Mouse (Mus musculus): ENCODE results near the gene Cox17. TPM values are rescaled to one million over a fixed set of nuclear protein-coding genes. Genes with fewer than 3 reads are reported as not detected.

The Cox17 gene
- total RNA-seq, 2 experiments from 2014 or later: 176 to 177 TPM

DNA sequence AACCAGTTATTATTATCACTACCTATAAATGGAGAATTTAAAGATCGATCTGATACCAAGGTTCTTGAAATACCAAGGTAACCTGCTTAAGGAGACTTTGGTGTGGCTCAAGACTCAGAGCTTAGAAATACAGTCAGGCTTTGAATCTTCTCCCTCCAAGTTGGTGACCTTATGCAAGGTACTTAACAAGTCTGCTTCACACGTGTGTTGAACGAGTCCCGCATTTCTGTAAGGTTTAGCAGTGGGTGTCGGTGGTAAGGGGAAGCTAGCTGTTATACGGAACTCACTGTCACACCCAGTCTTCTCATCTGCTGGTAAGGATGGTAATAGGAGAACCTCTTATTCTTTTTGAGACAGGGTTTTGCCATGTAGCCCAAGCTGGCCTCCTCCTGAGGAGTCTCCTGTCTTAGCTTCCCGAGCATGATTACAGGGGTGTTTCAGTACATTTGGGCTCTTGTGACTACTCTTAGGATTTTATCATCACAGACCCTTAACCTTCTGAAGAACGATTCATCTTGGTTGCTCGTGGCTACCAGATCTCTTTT is 1.5 kb downstream of the Cox17 start:
- no peak for DNase-seq (ENCODE audit: low spot score)

DNA sequence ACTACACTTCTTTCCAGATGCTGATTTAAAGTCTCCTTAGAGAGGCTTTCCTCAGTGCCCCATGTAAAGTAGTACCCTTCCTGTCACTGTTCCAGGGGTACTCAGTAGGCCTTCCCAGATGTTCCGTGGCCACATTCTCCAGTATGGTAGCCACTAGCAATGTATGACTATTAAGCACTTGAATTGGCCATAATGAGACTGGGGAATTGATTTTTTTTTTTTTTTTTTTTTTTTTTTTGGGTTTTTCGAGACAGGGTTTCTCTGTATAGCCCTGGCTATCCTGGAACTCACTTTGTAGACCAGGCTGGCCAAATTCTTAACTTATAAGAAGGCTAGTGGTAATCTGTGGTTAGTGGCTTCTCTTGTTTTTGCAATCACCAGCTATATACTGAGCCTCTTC is 3.1 kb downstream of the Cox17 start:
- DNase-seq (ENCODE audit: low spot score): no peak

DNA sequence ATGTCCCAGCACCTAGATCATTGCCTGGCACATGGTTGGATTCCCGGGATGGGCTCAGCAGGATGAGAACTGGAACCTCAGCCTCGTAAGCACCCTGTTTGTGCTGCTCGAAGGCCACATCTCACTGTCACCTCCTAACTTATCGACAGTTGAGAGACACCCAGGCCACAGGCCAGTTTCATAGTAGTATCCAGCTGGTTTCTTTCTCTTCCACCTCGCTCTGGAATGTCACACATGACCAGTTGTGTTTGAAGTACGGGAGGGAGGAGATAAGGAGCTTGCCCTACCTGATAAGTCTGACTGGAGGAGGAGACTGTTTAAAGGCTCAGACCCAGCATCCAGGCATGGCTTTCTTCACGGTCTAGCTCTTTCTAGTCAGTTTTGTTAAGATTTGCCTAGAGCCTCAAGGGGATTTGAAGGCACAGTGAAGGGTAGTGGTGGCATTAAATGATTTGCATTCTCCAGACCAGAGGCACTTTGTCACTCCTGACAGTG is 3.6 kb downstream of the Cox17 start:
- no peak for DNase-seq (ENCODE audit: low spot score)

DNA sequence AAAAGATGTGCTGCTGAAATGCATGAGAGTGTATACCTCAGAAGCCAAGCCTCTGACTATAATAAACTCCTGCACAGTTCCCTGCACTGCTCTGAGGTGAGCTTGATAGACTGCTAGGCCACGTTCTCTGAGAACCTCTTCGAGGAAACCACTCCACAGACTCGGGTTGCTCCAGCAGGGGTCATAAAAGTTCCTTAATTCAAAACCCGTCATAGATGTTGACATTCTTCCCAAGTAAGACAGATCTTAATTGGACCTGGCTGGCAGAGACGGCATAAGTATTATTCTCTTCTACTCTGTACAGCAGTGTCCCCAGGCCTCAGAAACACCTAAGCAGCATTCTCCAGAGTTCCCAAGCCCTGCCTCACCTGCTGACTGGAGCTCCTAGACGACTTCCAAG is 4.1 kb downstream of the Cox17 start:
- DNase-seq (ENCODE audit: low spot score): no peak

DNA sequence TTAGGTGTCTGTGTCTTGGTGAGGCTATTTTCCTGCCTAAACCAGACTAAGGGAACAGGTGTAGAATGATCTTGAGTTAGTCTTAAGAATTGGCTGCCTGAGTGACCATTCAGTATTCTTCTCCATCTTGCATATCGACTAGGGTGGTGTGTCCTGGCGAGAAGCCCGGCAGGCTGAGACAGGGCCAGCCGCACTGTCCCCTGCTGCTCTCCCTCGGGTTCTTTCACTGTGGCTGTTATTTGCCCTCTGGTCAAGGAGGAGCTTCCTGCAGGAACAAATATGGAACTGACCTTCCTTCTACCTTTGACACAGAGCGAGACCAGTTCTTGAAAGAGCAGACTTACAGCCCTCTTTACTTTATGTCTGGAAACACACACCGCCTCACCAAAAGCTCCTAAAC is 5.2 kb downstream of the Cox17 start:
- DNase-seq (ENCODE audit: low spot score): no peak

DNA sequence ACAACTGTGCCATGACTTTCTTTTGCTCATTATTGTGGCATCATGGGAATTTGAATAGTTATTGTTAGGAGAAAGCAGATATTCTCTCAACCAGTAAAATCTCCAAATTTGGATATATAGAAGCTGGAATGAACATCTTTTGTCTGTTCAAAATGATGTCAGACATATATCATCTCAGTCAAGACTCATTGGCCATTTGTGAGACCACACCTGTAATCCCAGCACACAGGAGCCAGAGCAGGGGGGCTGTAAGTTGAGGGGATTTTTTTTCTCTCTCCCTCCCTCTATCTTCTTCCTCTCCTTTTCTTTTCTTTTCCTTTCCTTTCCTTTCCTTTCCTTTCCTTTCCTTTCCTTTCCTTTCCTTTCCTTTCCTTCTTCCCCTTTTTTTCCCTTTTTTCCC is 6.1 kb downstream of the Cox17 start:
- no peak for DNase-seq (ENCODE audit: low spot score)

DNA sequence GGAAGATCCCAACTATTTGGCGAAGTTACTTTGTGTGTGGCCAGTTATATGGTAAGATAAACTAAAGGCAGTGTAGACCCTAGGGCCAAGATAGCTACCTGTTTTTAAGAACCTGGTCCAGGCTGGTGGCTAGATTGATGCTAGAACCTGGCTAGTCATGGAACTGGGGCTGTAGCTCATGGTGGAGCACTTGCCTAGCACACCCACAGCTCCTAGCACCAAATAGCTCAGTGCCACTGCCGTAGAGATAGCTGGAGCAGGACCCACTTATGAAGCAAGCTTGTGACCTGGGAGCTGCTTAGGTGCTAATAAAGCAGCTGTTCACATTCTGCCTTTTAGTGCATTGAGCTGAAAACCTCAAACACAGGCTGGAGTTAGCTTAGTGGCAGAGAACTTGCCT is 6.9 kb downstream of the Cox17 start:
- no peak for DNase-seq (ENCODE audit: low spot score)

DNA sequence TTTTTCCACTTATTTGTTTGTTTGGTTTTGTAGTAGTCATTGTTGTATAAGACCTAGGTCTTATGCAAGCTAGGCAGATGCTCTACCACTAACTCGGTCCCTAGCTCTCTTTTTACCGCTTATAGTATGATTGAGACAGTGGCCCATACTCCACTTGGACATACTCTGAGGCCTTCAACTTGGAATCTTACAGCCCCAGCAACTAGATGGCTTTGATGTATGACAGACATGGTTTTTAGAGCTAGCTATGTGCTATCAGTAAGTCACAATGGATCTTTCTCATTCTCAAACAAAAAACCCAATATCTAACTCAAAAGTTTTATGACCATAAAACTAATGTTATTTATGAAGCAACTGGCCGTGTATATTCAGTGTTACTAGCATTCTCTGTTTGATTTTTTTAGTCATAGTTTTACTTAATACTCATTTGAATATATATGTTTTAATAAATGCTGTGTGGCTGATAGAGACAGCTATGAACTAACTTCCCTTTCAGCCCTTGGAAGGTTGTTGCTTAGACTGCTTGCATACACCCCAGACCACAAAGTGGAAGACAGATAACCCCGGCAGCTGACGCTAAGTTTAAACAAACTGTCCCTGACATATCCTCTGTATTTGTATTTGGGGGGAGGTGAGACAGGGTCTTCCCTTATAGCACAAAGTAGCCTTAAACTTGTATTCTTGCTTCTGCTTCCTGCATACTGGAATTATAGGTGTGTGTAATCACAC is 7.6 kb downstream of the Cox17 start:
- no peak for DNase-seq (ENCODE audit: low spot score)

DNA sequence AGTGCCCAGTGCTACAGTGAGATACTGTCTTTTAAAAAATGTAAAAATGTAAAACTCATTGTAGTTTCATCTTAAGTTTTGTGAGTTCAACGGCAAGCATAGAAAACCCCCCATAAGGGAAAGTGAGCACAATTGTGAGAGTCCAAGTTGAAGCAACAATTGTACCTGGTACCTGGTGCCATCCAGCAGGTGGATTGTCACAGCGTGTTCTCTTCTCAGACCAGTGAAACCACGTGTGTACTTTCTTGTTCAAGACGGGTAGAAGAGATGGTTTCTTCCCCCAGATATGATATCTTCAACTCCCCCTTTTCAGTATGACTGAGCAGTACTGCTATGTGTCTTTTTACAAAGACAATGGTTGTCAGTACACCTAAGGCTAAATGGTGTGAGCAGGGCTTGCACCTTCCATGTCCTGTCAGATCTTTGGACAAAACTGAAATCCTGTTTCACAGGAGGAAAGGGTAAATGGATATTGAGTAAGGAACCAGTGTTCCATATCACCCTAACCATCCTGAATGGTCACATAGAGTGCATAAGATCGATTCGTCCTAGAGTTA is 11.5 kb downstream of the Cox17 start:
- DNase-seq (ENCODE audit: low spot score): no peak

DNA sequence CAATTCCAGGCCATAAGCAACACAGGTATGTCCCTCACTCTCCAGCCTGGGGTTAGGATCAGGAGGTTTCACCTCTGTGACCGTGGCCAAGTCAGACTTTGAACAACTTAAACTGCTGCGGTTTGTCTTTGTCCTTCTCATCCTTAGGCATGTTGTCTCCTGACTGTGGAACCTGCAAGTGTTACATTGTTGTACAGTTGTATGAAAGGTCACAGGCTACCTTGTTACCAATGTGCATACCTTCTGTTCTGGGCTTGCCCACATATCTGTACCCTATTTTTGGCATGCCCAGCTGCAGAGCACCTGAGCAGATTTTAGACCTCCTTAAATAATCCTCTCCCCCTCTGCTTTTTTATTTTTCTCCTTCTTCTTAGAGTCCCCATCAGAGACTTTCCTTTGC is 12.4 kb downstream of the Cox17 start:
- no peak for DNase-seq (ENCODE audit: low spot score)

DNA sequence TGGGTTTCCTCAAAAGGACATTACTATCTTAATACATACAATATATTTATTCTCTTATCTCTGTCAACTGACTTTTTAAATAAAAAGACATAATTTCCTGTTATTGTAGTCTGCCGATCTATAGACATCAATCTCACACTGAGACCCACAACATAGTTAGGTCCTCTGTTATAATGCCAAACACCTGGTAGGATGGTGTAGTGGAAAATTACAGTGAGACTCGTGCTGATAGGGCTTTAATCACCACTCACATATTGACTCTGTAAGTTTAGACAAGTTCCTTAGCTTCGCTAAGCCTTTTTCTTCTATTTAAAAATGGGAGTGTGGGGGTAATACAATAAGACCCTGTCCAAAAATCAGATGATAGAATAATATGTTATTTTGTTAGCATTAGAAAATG is 13.1 kb downstream of the Cox17 start:
- no peak for DNase-seq (ENCODE audit: low spot score)

DNA sequence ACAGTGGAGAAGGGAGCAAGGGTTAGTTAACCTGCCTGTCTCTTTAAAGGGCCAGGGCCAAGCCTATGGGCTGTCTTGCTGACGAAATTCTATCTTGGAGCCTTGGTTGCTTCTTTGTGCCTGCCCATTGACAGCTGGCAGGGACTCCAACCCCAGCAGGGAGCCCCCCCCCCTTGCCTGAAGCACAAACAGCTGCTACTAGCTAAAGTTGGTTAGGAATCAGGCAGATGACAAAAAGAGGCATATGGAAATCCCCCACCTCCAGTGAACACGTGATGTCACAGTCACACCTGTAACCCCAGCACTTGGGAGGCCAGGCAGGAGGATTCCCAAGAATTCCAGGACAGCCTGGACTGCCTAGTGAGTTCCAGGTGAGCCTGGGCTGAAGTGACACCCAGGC is 13.5 kb downstream of the Cox17 start:
- no peak for DNase-seq (ENCODE audit: low spot score)

DNA sequence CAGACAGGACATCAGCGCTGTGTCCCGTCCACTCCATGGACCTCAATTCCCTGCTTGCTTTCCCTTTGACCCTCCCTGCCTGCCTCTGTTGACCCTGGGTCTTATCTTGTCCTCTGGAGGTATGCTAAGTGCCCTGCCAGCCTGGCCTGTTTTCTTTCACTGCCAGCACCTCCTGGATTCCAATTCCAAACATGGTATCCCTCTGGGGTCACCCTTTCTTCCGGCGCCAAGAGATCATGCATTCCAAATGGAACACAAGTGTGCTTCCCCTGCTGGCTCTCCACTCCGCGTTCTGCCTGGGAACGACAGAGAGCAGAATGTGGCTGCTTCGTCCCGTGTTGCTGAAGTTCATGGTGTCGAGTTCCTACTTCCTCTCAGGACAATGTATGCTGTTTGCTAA is 15.1 kb downstream of the Cox17 start, which contains the start of gene Popdc2:
Gene Popdc2 (plus strand): TSS at position 277 of the 400 bp plus-strand sequence.
- DNase-seq (ENCODE audit: low spot score): peak; percentile 61

DNA sequence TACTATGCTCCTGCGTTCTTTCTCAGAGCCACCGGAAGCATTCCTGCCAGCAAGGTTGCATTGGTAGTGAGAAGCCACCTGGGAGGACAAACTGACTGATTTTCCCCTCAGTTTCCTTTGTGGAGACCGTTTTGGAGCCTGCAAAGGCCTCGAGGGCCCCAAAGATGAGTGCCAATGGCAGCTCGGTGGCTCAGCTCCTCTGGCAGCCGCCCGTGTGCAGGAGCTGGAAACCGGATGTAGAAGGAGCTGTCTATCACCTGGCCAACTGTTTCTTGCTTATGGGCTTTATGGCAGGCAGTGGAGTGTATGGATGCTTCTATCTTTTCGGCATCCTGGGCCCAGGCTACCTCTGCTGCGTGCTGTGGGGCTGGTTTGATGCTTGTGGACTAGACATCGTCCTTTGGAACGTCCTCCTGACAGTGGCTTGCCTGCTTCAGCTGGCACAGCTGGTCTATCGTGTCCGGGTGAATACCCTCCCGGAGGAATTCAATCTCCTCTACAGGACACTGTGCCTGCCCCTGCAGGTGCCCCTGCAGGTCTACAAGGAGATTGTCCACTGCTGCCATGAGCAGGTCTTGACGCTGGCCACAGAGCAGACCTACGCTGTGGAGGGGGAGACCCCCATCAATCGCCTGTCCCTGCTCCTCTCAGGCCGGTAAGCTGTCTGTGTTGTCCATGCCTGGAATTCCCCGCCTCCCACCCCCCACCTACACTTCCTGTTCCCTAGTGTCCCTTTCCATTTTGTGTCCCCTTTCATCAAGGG is 15.9 kb downstream of the Cox17 start:
- DNase-seq (ENCODE audit: low spot score): no peak

DNA sequence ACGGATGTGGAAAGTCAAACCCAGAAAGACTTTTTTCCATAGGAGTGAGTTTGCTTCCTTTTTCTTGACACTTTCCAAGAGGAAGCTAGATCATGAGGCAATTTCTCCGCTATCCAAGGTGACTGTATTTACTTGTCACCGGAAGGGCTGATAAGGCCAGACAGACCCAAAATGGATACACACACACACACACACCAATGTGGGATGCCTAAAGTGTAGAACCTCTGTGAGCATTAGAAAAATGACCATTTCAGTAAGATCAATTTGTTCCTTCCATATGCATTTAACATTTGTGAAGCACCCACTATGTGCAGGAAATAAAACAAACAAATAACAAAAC is 16.4 kb downstream of the Cox17 start:
- no peak for DNase-seq (ENCODE audit: low spot score)

DNA sequence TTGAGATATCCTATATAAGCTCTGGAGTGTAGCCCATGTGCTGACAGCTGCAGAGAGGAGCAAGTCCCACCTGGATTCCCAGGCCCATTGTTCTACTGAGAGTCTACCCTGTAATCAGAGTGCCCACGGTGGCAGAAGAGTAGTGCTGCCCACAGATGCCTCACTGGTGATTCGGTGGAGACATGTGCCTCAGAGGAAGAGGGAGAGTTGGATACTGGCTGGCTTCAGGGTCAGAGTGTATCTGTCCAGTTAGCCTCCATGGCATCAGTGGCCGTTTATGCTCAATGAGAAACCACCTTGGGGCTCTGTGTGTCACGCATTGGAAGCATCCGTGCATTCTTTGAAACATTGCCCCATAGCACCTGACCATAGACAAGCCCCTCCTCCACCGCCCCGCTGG is 16.9 kb downstream of the Cox17 start:
- DNase-seq (ENCODE audit: low spot score): no peak

DNA sequence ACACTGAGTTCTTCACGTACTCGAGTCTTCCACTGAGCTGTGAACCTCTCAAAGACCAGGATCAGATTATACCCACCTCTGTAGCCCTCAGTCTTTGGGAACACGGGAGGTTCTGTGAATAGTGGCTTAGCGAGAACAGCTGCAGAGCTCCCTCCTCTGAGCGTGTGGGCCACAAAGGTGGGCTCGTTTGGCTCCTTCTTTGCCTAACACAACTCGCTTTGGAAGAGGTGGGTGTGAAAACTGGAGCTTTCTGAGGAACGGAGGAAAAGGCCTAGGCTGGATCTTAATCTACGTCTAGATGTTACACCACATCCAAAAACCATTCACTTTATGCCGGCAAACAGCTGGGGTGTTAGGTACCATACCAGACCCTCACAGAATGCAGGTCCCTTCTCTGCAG is 18.6 kb downstream of the Cox17 start:
- no peak for DNase-seq (ENCODE audit: low spot score)

DNA sequence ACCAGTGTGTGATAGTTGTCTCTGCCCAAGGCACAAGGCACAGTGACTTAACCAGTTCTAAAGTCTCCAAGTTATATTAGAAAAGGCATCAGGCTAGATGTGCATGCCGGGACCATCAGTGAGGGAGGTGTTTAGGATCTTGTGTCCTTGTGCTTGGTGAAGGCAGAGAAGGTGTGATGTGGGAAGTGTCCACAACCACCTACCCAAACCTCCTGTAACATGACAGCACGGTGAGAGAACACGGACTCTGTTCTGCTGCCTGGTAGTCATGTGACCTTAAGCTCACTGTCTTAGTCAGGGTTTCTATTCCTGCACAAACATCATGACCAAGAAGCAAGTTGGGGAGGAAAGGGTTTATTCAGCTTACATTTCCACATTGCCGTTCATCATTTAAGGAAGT is 19.4 kb downstream of the Cox17 start:
- DNase-seq (ENCODE audit: low spot score): no peak

DNA sequence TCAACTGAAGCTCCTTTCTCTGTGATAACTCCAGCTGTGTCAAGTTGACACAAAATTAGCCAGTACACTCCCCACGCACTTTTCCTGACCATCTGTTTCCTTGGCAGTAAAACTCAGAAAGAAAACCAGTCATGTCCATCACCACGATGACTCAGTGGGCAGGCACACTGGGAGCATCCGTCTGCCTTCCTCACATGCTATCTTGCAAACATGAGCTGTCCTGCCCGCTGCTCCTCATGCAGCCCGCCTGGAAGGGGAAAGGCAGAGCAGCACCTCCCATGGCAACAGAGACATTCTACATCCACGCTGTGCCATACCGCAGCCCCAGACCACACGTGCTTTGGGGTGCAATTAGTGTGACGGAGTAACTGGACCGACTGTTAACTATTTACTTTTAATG is 21.5 kb downstream of the Cox17 start:
- DNase-seq (ENCODE audit: low spot score): peak; percentile 24

DNA sequence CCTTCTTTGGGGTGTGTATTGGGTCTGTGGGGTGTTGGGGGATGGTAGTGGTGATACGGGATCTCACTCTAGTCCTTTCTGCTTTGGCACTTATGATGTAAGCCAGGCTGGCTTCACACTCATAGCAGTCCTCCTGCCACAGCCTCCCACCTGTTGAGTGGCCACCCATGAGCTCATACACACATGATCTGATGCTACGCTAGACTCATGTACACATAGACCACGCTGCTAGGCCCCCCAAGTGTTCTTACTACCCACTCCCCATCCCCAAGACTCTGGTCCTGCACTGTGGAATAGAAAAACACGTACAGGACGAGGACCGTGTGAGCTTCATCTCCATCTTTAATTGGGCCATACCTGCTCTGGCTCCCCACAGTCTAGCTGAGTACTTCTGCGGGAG is 22.2 kb downstream of the Cox17 start:
- DNase-seq (ENCODE audit: low spot score): no peak

DNA sequence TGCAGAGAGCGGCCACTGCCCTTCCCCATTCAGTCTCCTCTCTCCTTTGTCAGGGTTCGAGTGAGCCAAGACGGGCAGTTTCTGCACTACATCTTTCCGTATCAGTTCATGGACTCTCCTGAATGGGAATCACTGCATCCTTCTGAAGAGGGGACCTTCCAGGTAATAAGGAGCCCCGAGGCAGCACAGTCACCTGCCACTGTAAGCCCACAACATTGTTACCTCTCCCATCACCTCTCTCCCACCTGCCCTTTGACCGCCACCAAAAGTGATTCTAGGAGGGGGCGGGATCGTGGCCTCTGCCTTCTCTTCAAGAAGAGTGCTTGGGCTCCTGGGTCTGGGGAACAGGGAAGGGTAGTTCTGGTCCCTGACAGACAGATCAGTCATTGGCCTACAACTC is 22.6 kb downstream of the Cox17 start:
- DNase-seq (ENCODE audit: low spot score): no peak

DNA sequence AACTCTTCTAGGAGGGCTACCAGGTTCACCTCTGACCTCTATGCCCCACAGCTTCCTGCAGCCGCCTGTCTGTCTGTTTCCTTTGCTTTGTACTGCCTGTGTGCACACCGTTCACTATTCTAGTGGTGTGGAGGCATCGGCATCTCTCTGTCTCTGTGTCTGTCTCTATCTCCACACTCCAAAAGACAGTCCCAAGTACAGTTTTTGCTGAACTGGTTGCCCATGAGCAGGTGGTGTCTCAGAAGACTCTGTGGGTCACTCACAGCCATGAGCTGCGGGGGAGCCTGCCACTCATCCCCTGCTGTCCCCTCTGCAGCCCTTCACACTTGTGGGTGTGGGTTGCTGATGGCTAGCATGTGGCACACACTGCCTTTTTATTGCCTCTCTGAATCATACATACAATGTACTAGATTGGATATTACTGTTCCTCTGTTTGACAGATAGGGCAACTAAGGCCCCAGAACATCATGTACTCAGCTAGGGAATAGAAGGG is 23.2 kb downstream of the Cox17 start:
- no peak for DNase-seq (ENCODE audit: low spot score)
